Mouse (Mus musculus): ENCODE results near the gene Fbxl20. TPM values are rescaled to one million over a fixed set of nuclear protein-coding genes. Genes with fewer than 3 reads are reported as not detected.

Gene Fbxl20
- polyA plus RNA-seq, 1 experiment from 2014 or later: 10.8 TPM

DNA sequence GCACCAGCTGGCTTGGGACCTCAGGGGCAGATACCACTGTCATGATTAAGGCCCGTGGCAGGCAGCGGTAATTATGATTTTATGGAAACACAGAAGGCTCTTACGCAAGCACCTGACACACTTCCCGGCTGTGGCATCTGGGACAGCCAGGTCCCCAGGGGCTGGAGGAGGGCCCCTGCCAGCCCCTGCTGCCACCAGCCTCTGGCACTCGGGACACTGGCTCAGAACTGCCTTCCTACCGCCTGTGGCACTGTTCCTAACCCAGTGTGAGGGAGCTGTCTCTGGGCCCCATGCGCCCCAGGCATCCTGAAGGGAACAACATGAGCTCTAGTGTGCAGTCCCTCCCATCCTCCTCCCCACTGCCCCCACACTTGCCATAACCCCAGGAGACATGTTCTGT, 90.5 kb downstream of the Fbxl20 start:
- Histone ChIP-seq H3K4me1 (replicated peaks; ENCODE audit: control insufficient read depth, insufficient read depth, low read length) (no peaks in the 10 kb centered on the region), H3K27me3 (replicated peaks; ENCODE audit: control insufficient read depth, insufficient read depth, low read length) (peaks cover 14% of the 10 kb centered on the region), H3K9me3 (ENCODE audit: control insufficient read depth, low read length) (no peaks in the 10 kb centered on the region), H3K27ac (ENCODE audit: low read depth, low read length) (no peak overlapping the region), H3K4me2 (no peak overlapping the region), H3K36me3 (ENCODE audit: control insufficient read depth, insufficient read depth, low read length) (no peaks in the 10 kb centered on the region), H3K4me3 (ENCODE audit: low read depth, low read length) (no peak overlapping the region), H3K9ac (ENCODE audit: low read depth, low read length) (no peak overlapping the region)
- 68% methylated on average over 7 of the region's 7 CpGs for WGBS
- no peak for ATAC-seq (replicated peaks; ENCODE audit: low FRiP score)
- DNase-seq (ENCODE audit: low spot score): no peak

DNA sequence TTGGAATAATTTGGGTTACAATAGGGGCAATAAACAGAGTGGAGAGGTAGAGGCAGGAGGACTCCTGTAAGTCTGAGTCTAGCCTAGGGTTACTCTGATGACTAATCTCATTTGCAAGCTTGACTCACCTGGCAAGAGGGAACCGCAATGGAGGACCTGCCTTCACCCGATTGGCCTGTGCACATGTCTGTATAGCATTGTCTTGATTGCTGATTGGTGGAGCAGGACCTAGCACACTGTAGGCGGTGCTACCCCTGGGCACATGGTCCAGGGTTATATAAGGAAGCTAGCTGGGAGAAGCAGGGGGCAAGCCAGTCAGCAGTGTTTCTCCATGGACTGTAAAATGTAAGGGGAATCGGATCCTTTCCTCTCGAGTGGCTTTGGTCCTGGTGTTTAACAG, 92.2 kb downstream of the Fbxl20 start:
- H3K4me2 ChIP-seq: no peak overlapping the region
- H3K27ac ChIP-seq (ENCODE audit: low read depth, low read length): no peak overlapping the region
- ATAC-seq (replicated peaks; ENCODE audit: low FRiP score): no peak
- peaks cover 30% of the 10 kb centered on the region for H3K27me3 ChIP-seq (replicated peaks; ENCODE audit: control insufficient read depth, insufficient read depth, low read length)
- H3K4me3 ChIP-seq (ENCODE audit: low read depth, low read length): no peak overlapping the region
- H3K9me3 ChIP-seq (ENCODE audit: control insufficient read depth, low read length): no peaks in the 10 kb centered on the region
- H3K4me1 ChIP-seq (replicated peaks; ENCODE audit: control insufficient read depth, insufficient read depth, low read length): peaks cover 1% of the 10 kb centered on the region
- no peaks in the 10 kb centered on the region for H3K36me3 ChIP-seq (ENCODE audit: control insufficient read depth, insufficient read depth, low read length)
- WGBS: 73% methylated on average over 5 of the region's 5 CpGs
- no peak for DNase-seq (ENCODE audit: low spot score)
- H3K9ac ChIP-seq (ENCODE audit: low read depth, low read length): no peak overlapping the region

DNA sequence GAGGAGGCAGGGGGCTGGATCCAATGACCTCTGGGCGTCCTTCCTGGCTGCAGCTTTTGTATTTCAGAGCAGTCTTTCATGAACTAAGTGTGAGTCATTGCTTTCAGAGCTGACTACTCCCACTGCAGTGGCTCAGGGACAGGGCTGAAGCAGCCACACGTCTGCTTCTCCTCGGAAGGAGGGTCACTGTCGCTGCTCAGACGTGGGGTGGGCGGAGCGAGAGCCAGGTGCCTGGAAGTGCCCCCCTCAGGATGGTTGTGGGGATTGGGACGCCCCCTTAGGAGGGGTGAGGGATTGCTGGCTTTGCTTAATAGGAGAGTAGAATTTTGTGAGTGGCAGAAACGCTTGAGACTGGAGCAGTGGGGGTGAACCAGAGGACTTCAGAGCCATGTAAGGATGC, 92.7 kb downstream of the Fbxl20 start:
- DNase-seq (ENCODE audit: low spot score): no peak
- no peak for ATAC-seq (replicated peaks; ENCODE audit: low FRiP score)
- no peak overlapping the region for H3K4me2 ChIP-seq
- peaks cover 35% of the 10 kb centered on the region for H3K27me3 ChIP-seq (replicated peaks; ENCODE audit: control insufficient read depth, insufficient read depth, low read length)
- H3K27ac ChIP-seq (ENCODE audit: low read depth, low read length): no peak overlapping the region
- no peak overlapping the region for H3K9ac ChIP-seq (ENCODE audit: low read depth, low read length)
- no peaks in the 10 kb centered on the region for H3K36me3 ChIP-seq (ENCODE audit: control insufficient read depth, insufficient read depth, low read length)
- H3K4me3 ChIP-seq (ENCODE audit: low read depth, low read length): no peak overlapping the region
- no peaks in the 10 kb centered on the region for H3K9me3 ChIP-seq (ENCODE audit: control insufficient read depth, low read length)
- H3K4me1 ChIP-seq (replicated peaks; ENCODE audit: control insufficient read depth, insufficient read depth, low read length): peaks cover 6% of the 10 kb centered on the region
- WGBS: 21% methylated on average over 9 of the region's 9 CpGs

DNA sequence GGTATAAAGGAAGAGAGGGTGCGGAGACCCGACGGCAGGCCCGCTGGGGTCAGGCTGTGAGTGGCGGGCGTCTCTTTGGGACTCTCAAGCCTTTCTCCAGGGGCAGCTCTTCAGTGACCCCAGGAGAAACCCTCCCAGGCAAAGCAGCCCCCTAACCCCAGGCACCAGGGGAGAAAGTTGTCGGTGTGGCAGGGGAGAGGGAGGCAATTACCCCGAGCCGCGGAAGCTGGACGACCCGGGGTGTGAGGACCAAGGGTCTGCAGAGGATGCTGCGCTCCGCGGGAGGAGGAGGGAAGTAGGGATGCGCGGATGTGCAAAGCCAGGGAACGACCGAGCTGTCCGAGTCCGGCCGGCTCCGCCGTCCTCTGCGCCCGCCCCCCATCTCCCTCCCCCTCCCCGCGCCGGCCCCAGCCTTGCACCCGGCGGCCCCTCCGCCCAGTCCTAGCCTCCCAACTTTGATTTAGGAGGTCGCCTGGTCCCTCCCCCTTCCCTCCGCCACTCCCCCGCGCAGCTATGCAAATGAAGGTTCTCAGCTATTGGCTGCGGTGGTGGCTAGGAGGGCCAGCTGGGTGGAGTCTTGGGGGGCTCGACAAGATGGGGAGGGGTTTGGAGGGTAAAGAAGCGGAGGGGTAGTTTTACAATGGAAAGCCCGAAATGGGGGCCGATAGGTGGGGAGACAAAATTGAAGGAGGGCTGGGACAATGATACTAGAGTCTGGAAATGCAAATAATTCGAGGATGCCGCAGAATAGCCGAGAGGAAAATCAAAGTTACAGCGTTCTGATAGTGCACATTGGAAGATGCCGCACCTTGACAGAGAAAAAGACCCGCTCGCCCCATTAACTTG, 97.0 kb downstream of the Fbxl20 start, which contains the start of gene Stac2:
Gene Stac2, minus strand, starts transcription at position 474 of the 846 bp plus-strand sequence.
- Histone ChIP-seq H3K4me2 (peak within 1 kb of the TSS; percentile 64), H3K4me1 (replicated peaks; ENCODE audit: control insufficient read depth, insufficient read depth, low read length) (peaks cover 10% of the 10 kb centered on the region), H3K36me3 (ENCODE audit: control insufficient read depth, insufficient read depth, low read length) (no peaks in the 10 kb centered on the region), H3K4me3 (ENCODE audit: low read depth, low read length) (peak within 1 kb of the TSS; percentile 42), H3K9me3 (ENCODE audit: control insufficient read depth, low read length) (no peaks in the 10 kb centered on the region), H3K27ac (ENCODE audit: low read depth, low read length) (no peak within 1 kb of the TSS), H3K9ac (ENCODE audit: low read depth, low read length) (no peak within 1 kb of the TSS), H3K27me3 (replicated peaks; ENCODE audit: control insufficient read depth, insufficient read depth, low read length) (peaks cover 71% of the 10 kb centered on the region)
- 3% methylated on average over 44 of the region's 48 CpGs for WGBS
- ATAC-seq (replicated peaks; ENCODE audit: low FRiP score): peak; percentile 68
- peak; percentile 82 for DNase-seq (ENCODE audit: low spot score)

DNA sequence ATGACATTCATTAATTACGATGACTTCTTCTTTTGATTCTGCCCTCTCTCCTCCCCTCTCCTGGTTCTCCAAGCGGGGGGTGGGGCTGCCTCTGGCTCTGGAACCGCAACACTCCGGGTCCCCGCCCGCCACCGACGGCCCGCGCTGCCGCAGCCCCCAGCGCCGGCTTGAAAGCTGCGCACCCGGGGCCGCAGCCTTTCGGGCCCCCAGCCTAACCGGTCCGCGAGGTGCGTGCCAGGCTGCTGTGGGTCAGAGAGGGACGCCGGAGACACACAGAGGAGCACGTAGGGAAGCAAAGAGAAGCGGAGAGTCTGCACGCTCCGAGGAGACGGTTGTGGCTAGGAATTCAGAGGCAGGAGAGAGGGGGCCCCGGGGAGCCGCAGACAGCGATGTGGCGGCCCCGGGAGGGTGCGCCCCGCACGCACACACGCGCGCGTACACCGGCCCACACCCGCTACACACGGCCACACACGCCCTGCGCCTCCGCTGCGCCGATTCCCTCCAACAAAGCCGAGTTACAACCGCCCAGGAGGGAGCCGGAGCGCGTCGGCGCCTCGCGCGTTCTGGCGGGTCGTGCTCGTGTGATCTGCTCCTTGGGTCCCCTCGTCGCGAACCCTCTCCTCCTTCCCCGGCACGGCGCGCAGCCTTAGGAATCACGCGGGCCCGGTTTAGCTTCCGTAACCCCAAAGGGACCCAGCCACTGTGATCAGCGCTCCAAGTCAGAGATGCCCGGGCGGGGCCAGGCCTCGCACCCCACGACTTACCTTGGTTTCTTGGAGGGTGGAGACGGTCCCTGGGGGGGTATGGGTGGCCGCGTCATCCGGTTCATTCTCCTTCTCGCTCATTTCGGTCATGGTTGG, 97.8 kb downstream of the Fbxl20 start:
- WGBS: 2% methylated on average over 76 of the region's 83 CpGs
- no peak for ATAC-seq (replicated peaks; ENCODE audit: low FRiP score)
- peak; percentile 52 for DNase-seq (ENCODE audit: low spot score)
- no peak overlapping the region for H3K9ac ChIP-seq (ENCODE audit: low read depth, low read length)
- H3K27ac ChIP-seq (ENCODE audit: low read depth, low read length): no peak overlapping the region
- H3K4me3 ChIP-seq (ENCODE audit: low read depth, low read length): peak overlapping the region; percentile 42
- peaks cover 10% of the 10 kb centered on the region for H3K4me1 ChIP-seq (replicated peaks; ENCODE audit: control insufficient read depth, insufficient read depth, low read length)
- H3K9me3 ChIP-seq (ENCODE audit: control insufficient read depth, low read length): no peaks in the 10 kb centered on the region
- no peaks in the 10 kb centered on the region for H3K36me3 ChIP-seq (ENCODE audit: control insufficient read depth, insufficient read depth, low read length)
- H3K4me2 ChIP-seq: peak overlapping the region; percentile 64
- peaks cover 77% of the 10 kb centered on the region for H3K27me3 ChIP-seq (replicated peaks; ENCODE audit: control insufficient read depth, insufficient read depth, low read length)

DNA sequence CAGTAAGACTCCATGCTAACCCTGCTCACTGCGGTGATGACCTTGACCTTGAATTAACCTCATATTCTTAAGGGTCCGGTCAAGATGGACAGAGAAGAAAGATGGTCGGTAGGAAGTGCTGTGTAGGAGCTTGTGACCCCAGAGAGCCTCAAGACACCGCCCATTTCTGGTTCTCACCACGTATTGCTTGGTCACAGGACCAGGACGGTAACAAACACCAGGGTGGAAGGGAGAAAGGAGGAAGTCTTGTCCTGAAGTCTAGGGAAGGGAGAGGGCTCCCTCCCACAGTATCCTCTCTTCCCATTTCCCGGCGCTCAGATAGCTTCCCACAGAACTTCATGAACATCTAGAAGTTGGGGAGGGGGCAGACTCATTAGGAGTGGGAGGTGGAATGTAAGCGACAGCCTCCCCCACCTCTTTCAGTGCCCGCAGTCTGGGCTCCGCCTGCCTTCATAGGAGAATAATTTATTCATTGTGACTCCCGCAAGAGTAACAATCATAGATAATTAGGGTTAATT, 98.5 kb downstream of the Fbxl20 start:
- 7% methylated on average over 12 of the region's 12 CpGs for WGBS
- no peak overlapping the region for H3K27ac ChIP-seq (ENCODE audit: low read depth, low read length)
- no peak overlapping the region for H3K9ac ChIP-seq (ENCODE audit: low read depth, low read length)
- no peaks in the 10 kb centered on the region for H3K9me3 ChIP-seq (ENCODE audit: control insufficient read depth, low read length)
- peaks cover 74% of the 10 kb centered on the region for H3K27me3 ChIP-seq (replicated peaks; ENCODE audit: control insufficient read depth, insufficient read depth, low read length)
- DNase-seq (ENCODE audit: low spot score) (no peak), ATAC-seq (replicated peaks; ENCODE audit: low FRiP score) (no peak)
- H3K4me1 ChIP-seq (replicated peaks; ENCODE audit: control insufficient read depth, insufficient read depth, low read length): peaks cover 10% of the 10 kb centered on the region
- H3K36me3 ChIP-seq (ENCODE audit: control insufficient read depth, insufficient read depth, low read length): no peaks in the 10 kb centered on the region
- no peak overlapping the region; the same call in 1 of the 2 replicates for H3K4me2 ChIP-seq
- no peak overlapping the region; the same call in 1 of the 2 replicates for H3K4me3 ChIP-seq (ENCODE audit: low read depth, low read length)

DNA sequence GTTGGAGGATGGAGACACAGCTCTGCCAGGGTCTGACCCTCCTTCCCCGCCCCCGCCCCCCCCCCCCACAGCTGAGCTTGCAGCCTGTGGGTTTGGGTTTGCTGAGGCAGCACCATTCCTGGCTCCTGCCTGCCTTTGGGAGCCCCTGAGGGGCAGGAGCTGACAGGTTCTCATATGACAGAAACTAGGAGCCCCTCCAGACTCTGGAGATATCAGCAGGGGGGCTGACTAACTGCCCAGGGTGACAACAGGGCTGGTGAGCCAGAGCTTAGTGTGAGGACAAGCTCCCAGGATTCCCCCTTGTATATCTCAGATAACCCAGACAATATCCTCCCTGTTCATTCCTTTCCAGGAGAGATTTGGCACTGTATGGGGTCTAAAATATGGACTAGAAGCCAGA, 99.3 kb downstream of the Fbxl20 start:
- H3K4me1 ChIP-seq (replicated peaks; ENCODE audit: control insufficient read depth, insufficient read depth, low read length): peaks cover 10% of the 10 kb centered on the region
- no peaks in the 10 kb centered on the region for H3K9me3 ChIP-seq (ENCODE audit: control insufficient read depth, low read length)
- H3K36me3 ChIP-seq (ENCODE audit: control insufficient read depth, insufficient read depth, low read length): no peaks in the 10 kb centered on the region
- no peak overlapping the region for H3K4me3 ChIP-seq (ENCODE audit: low read depth, low read length)
- WGBS: 60% methylated on average over 1 of the region's 2 CpGs
- no peak overlapping the region for H3K27ac ChIP-seq (ENCODE audit: low read depth, low read length)
- H3K27me3 ChIP-seq (replicated peaks; ENCODE audit: control insufficient read depth, insufficient read depth, low read length): peaks cover 74% of the 10 kb centered on the region
- no peak overlapping the region for H3K9ac ChIP-seq (ENCODE audit: low read depth, low read length)
- H3K4me2 ChIP-seq: no peak overlapping the region
- ATAC-seq (replicated peaks; ENCODE audit: low FRiP score) (no peak), DNase-seq (ENCODE audit: low spot score) (no peak)

DNA sequence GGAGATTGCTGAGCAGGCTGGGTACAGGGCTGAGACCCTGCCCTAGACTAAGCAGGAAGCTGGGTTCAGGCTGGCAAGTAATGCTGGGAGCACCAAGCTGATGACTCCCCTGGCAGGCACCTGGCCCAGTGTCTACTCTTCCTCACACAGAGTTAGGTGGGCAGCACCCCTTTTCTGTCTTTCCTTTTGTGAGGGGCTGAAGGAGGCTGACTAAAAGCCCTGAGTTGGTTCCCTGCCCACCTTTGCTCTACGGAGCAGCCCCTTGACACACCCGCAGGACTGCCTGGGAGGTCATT, 99.7 kb downstream of the Fbxl20 start:
- Histone ChIP-seq H3K27me3 (replicated peaks; ENCODE audit: control insufficient read depth, insufficient read depth, low read length) (peaks cover 70% of the 10 kb centered on the region), H3K4me1 (replicated peaks; ENCODE audit: control insufficient read depth, insufficient read depth, low read length) (peaks cover 10% of the 10 kb centered on the region), H3K4me3 (ENCODE audit: low read depth, low read length) (no peak overlapping the region), H3K27ac (ENCODE audit: low read depth, low read length) (no peak overlapping the region), H3K4me2 (no peak overlapping the region), H3K9ac (ENCODE audit: low read depth, low read length) (no peak overlapping the region), H3K9me3 (ENCODE audit: control insufficient read depth, low read length) (no peaks in the 10 kb centered on the region), H3K36me3 (ENCODE audit: control insufficient read depth, insufficient read depth, low read length) (no peaks in the 10 kb centered on the region)
- DNase-seq (ENCODE audit: low spot score): no peak
- ATAC-seq (replicated peaks; ENCODE audit: low FRiP score): no peak
- WGBS: 35% methylated on average over 2 of the region's 2 CpGs

Measured in liver, embryonic 11.5 days (tissue).